Mouse (Mus musculus): ENCODE measurements around the gene Tec. TPM values are rescaled to one million over a fixed set of nuclear protein-coding genes. Genes with fewer than 3 reads are reported as not detected.

The Tec gene
- polyA plus RNA-seq, 1 experiment, result not detected

DNA sequence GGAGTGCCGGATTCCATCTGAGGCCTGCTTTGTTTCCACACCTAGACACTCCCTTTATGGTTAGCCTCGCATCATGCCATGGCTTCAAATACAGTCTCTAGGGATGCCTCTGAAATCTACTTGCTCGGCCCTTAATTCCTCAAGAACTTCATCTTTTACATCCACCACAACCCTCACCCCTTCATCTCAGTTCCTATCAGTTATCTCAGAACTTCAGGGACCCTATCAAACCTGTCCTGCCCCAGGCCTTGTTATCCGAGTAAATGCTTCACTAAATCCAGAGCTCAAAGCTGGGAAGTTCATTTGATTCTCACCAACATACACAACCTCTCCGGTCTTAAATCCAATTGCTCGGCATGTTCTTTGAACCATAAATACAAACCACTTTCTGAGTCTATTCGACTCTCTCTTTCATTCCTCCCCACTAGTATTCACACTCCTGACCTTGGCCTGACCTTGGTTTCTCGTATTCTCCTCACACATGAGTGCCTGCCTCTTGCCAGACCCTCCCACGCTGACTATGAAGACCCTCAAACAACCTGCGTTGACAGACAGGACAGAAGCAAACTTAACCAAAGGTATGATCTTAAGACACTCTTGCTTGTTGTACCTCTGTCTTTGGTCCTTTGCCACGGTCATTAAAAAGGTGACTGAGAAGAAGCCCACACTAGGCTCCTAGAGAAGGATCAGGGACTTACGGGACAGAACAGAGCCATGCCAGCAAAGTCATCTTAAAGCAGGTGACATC lies 17.2 kb downstream of the Tec start:
- no peaks in the 10 kb centered on the region for H3K36me3 ChIP-seq (ENCODE audit: control insufficient read depth)
- H3K27me3 ChIP-seq (ENCODE audit: control insufficient read depth), result no peaks in the 10 kb centered on the region
- H3K9me3 ChIP-seq (ENCODE audit: control insufficient read depth, low read length), result no peaks in the 10 kb centered on the region
- H3K4me3 ChIP-seq (replicated peaks), result no peak overlapping the region
- TF ChIP-seq GATA1 (IDR thresholded peaks at IDR 0.05; ENCODE audit: low read length) (no peak), TAL1 (IDR thresholded peaks at IDR 0.05; ENCODE audit: low read length) (no peak)
- H3K4me1 ChIP-seq (ENCODE audit: control insufficient read depth), result peaks cover 13% of the 10 kb centered on the region

DNA sequence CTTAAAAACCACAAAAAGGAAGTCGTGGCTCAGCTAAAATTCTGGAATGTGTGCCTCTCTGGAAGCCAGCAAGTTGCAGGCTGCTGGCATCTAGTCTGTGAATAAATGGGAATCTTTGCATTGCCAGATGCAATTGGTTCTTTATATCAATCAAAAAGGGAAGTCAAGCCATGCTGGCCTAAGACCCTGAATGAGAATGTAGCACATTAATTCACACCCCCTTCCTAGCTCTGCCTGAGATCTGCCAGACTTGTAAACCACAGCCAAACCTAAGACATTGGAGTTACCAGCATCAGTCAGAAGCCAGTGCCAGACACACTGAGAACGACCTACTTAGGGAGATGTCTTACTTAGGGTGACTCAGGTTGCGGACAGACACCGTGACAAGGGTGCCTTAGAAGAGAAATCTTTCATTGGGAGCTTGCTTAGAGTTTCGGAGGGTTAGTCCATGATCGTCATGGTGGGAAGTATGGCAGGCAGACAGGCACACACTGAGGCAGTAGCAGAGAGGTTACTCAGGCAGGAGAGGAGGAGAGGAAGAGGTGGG lies 19.3 kb downstream of the Tec start:
- Histone ChIP-seq H3K36me3 (ENCODE audit: control insufficient read depth) (no peaks in the 10 kb centered on the region), H3K4me3 (replicated peaks) (no peak overlapping the region), H3K4me1 (ENCODE audit: control insufficient read depth) (peaks cover 13% of the 10 kb centered on the region), H3K27me3 (ENCODE audit: control insufficient read depth) (no peaks in the 10 kb centered on the region), H3K9me3 (ENCODE audit: control insufficient read depth, low read length) (no peaks in the 10 kb centered on the region)
- TF ChIP-seq TAL1 (IDR thresholded peaks at IDR 0.05; ENCODE audit: low read length), result no peak
- no peak for TF ChIP-seq GATA1 (IDR thresholded peaks at IDR 0.05; ENCODE audit: low read length)

- Histone ChIP-seq H3K27me3 (ENCODE audit: control insufficient read depth) (no peaks in the 10 kb centered on the region), H3K4me3 (replicated peaks) (no peak overlapping the region), H3K9me3 (ENCODE audit: control insufficient read depth, low read length) (no peaks in the 10 kb centered on the region), H3K4me1 (ENCODE audit: control insufficient read depth) (peaks cover 6% of the 10 kb centered on the region), H3K36me3 (ENCODE audit: control insufficient read depth) (no peaks in the 10 kb centered on the region)
- TF ChIP-seq GATA1 (IDR thresholded peaks at IDR 0.05; ENCODE audit: low read length), result no peak
These were observed 21.6 kb downstream of the Tec start for GRCm38 (mm10) chr5:72846712-72847111.

DNA sequence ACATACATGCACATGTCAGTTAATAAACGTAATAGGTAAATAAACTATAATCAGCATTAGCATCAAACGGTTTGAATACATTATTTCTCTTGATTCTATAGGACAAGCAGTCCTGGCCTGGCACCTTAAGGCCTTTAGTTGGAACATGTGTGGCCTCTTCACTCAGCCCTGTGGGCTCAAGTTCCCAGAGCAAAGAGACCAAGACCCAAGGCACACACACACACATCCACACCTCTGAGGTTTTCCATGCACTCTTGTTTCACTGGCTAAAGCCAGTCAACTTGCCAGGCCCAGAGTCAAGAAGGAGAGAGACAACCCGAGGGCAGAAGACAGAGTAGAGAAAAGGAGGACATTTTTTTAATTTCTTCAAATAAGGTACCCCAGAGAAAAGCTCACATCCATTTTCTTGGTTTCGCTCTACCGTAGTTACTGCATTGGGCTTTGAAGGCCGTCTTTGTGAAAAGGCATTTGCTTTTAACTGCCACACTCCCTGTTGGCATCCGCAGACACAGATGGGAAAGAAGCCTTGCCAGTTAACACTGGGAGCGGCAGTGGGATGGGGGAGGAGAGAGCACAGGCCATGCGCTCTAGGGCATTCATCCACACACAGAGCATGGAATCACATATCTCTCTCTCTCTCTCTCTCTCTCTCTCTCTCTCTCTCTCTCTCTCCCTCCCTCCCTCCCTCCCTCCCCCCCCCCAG lies 22.2 kb downstream of the Tec start:
- H3K36me3 ChIP-seq (ENCODE audit: control insufficient read depth), result no peaks in the 10 kb centered on the region

DNA sequence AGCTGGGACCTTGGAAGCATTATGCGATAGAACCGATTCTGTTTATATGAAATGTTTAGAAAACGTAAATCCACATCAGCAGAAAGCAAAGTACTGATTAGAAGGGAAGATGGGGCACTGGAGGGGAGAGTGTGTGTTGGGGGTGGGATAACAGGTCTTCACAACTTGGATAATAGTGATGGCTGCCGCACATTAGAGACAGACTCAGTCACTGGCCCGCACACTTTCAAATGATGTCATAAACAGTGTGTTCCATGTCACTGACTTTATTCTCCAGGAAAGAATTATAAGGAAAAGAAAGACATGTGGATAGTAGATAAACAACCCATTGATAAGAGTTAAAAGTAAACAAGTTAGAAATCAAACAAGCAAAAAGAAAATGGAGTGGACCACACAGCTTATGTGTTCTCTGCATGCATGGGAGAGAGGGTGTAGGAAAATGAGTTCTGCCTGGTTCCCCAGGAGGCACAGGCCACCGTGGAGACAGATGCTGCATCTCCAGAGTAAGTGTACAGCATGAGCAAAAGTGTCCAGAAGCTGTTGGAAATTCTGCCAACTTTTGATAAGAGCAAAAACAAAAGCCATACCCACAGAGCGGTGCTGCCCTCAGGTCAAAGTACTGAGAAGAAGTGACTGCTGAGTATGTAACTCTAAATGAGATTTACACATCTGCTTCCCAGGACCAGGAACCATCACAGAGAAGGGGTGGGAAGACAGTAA lies 23.3 kb downstream of the Tec start:
- TF ChIP-seq GATA1 (IDR thresholded peaks at IDR 0.05; ENCODE audit: low read length) (no peak), TAL1 (IDR thresholded peaks at IDR 0.05; ENCODE audit: low read length) (no peak)
- no peaks in the 10 kb centered on the region for H3K36me3 ChIP-seq (ENCODE audit: control insufficient read depth)
- H3K4me1 ChIP-seq (ENCODE audit: control insufficient read depth), result no peaks in the 10 kb centered on the region
- H3K9me3 ChIP-seq (ENCODE audit: control insufficient read depth, low read length), result no peaks in the 10 kb centered on the region
- no peaks in the 10 kb centered on the region for H3K27me3 ChIP-seq (ENCODE audit: control insufficient read depth)
- H3K4me3 ChIP-seq (replicated peaks), result no peak overlapping the region

More for the DNA sequence above, 22.2 kb downstream of the Tec start:
- H3K27me3 ChIP-seq (ENCODE audit: control insufficient read depth), result no peaks in the 10 kb centered on the region
- H3K9me3 ChIP-seq (ENCODE audit: control insufficient read depth, low read length), result no peaks in the 10 kb centered on the region
- H3K4me3 ChIP-seq (replicated peaks), result no peak overlapping the region
- no peaks in the 10 kb centered on the region for H3K4me1 ChIP-seq (ENCODE audit: control insufficient read depth)
- TF ChIP-seq TAL1 (IDR thresholded peaks at IDR 0.05; ENCODE audit: low read length) (no peak), GATA1 (IDR thresholded peaks at IDR 0.05; ENCODE audit: low read length) (no peak)

DNA sequence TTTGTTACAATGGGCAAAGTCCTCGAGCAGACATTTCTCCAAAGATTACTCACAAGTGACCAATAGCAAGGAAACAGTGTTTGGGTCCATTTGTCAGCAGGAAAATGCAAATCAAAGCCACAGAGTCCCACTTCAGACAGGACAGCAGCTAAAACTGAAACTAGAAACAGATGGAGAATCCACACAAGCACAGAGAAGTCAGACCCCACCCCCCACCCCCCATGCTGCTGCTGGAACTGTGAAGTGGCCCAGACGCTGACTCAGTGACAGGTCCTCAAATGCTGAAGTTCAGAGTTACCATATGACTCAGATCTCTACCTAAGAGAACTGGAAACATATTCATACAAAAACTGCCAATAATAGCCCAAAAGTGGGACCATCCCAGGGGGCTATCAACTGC lies 24.0 kb downstream of the Tec start:
- Histone ChIP-seq H3K9me3 (ENCODE audit: control insufficient read depth, low read length) (no peaks in the 10 kb centered on the region), H3K27me3 (ENCODE audit: control insufficient read depth) (no peaks in the 10 kb centered on the region), H3K36me3 (ENCODE audit: control insufficient read depth) (no peaks in the 10 kb centered on the region), H3K4me3 (replicated peaks) (no peak overlapping the region), H3K4me1 (ENCODE audit: control insufficient read depth) (no peaks in the 10 kb centered on the region)
- TF ChIP-seq GATA1 (IDR thresholded peaks at IDR 0.05; ENCODE audit: low read length), result no peak
- no peak for TF ChIP-seq TAL1 (IDR thresholded peaks at IDR 0.05; ENCODE audit: low read length)

DNA sequence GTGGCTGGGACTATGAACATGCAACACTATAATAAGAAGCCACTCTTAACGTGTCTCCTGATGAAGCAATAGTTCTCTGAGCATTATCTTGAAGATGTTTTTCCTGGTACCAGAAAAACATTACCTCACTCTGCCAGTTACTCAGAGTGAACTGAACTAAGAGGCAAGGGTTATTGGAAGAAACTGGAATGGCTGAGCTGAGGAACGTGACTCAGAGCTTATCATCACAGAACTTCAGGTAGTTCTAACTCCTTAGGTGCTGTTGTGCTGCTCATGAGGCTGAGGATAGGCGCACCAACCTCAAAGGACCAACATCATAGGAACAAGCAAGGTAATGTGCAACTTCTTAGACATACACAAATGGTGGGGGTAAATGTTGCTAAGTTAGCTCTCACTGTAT lies 28.6 kb downstream of the Tec start:
- H3K27me3 ChIP-seq (ENCODE audit: control insufficient read depth), result no peaks in the 10 kb centered on the region
- no peak overlapping the region for H3K4me3 ChIP-seq (replicated peaks)
- no peaks in the 10 kb centered on the region for H3K9me3 ChIP-seq (ENCODE audit: control insufficient read depth, low read length)
- TF ChIP-seq TAL1 (IDR thresholded peaks at IDR 0.05; ENCODE audit: low read length) (no peak), GATA1 (IDR thresholded peaks at IDR 0.05; ENCODE audit: low read length) (no peak)
- no peaks in the 10 kb centered on the region for H3K36me3 ChIP-seq (ENCODE audit: control insufficient read depth)
- H3K4me1 ChIP-seq (ENCODE audit: control insufficient read depth), result no peaks in the 10 kb centered on the region

DNA sequence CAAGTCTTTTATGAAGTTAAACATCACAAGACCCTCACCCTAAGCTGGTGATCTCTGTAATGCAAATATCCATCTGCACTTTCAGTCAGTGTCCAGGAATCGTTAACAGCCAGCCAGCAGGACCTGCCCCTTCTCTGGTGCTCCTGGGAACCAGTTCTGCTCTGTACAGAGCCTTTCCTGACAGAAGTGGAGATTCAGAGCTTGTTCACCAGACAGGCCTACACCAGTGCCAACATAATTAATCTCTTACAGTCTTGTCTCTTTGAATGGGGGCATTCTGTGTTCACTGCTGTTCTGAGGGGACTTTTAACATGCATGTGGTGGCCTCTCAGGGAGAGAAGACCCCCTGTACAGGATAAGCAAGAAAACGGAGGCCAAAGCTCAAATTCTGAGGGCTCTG lies 29.3 kb downstream of the Tec start:
- no peak for TF ChIP-seq GATA1 (IDR thresholded peaks at IDR 0.05; ENCODE audit: low read length)
- TF ChIP-seq TAL1 (IDR thresholded peaks at IDR 0.05; ENCODE audit: low read length), result no peak
- no peak overlapping the region for H3K4me3 ChIP-seq (replicated peaks)
- no peaks in the 10 kb centered on the region for H3K4me1 ChIP-seq (ENCODE audit: control insufficient read depth)
- H3K9me3 ChIP-seq (ENCODE audit: control insufficient read depth, low read length), result no peaks in the 10 kb centered on the region
- no peaks in the 10 kb centered on the region for H3K36me3 ChIP-seq (ENCODE audit: control insufficient read depth)
- H3K27me3 ChIP-seq (ENCODE audit: control insufficient read depth), result no peaks in the 10 kb centered on the region

GRCm38 (mm10) chr5:72835656-72836055 lies 32.6 kb downstream of the Tec start:
- H3K27me3 ChIP-seq (ENCODE audit: control insufficient read depth), result no peaks in the 10 kb centered on the region
- H3K9me3 ChIP-seq (ENCODE audit: control insufficient read depth, low read length), result no peaks in the 10 kb centered on the region
- H3K4me1 ChIP-seq (ENCODE audit: control insufficient read depth), result no peaks in the 10 kb centered on the region
- TF ChIP-seq GATA1 (IDR thresholded peaks at IDR 0.05; ENCODE audit: low read length) (no peak), TAL1 (IDR thresholded peaks at IDR 0.05; ENCODE audit: low read length) (no peak)
- H3K36me3 ChIP-seq (ENCODE audit: control insufficient read depth), result no peaks in the 10 kb centered on the region
- H3K4me3 ChIP-seq (replicated peaks), result no peak overlapping the region

Data from erythroblast, embryonic 14.5 days (primary cell).